Mouse (Mus musculus): ENCODE measurements around the gene Cdk14.

GRCm38 (mm10) chr5:4892734-4893133, 527.4 kb downstream of the Cdk14 start:
- TF ChIP-seq POLR2A (IDR thresholded peaks at IDR 0.05; ENCODE audit: low read depth, low read length), result no peak
- TF ChIP-seq CTCF (conservative IDR thresholded peaks at IDR 0.05; ENCODE audit: insufficient read depth, insufficient read length, low read depth, low read length), result no peak

Measured in kidney, adult 2 months (tissue).